Mouse (Mus musculus) G1E (cell line): Measurements from ENCODE around the gene Rps6ka1.

Experiments used
- CTCF ChIP-seq: IDR thresholded peaks from 2 replicates; pipeline ENCODE4 v1.5.1; 2012; ENCODE audit warnings: low read depth, low read length, inconsistent platforms, mixed read lengths
- GATA1 ChIP-seq: IDR thresholded peaks from 2 replicates; pipeline ENCODE4 v1.6.1; 2012; ENCODE audit warnings: borderline replicate concordance, low read length, inconsistent platforms, mixed read lengths
- GATA2 ChIP-seq: IDR thresholded peaks from 2 replicates; pipeline ENCODE4 v1.6.1; 2012; ENCODE audit warnings: low read depth, low read length, inconsistent platforms, borderline replicate concordance
- POLR2AphosphoS5 ChIP-seq: IDR thresholded peaks from 2 replicates; pipeline ENCODE4 v1.6.1; 2012; ENCODE audit warnings: low read depth, low read length, inconsistent platforms; ENCODE audit not compliant: insufficient replicate concordance
- TAL1 ChIP-seq: conservative IDR thresholded peaks from 2 replicates; pipeline ENCODE4 v1.6.1; 2012; ENCODE audit warnings: low read depth, low read length, inconsistent platforms, mixed read lengths

- no peak for TF ChIP-seq CTCF
- no peak for TF ChIP-seq GATA1
- TF ChIP-seq POLR2AphosphoS5, result no peak
- TF ChIP-seq TAL1, result no peak
- TF ChIP-seq GATA2, result no peak
Observed at GRCm38 (mm10) chr4:133857527-133857926, 30.1 kb downstream of the Rps6ka1 start.
